Mouse (Mus musculus): ENCODE results near the gene Gsta3. TPM values are rescaled to one million over a fixed set of nuclear protein-coding genes. Genes with fewer than 3 reads are reported as not detected.
A peak's percentile ranks its signal among the peaks of the same experiment; 100 is the strongest.
"Not testable (repeated sequence)": the region's sequence is repeated elsewhere in the genome, so short reads cannot be mapped to it uniquely, and the experiment has no call there.

The Gsta3 gene
- polyA plus RNA-seq, 1 experiment from 2014 or later = 3.4 TPM

- ChIA-PET POLR2A (no interaction called here), CTCF (no interaction called here)
- H3K27me3 ChIP-seq = no peaks in the 10 kb centered on the region
- in situ Hi-C loops (cut with MboI; ENCODE audit: low pct_unique_long_range_greater_than_20kb) = no loop called here
- ATAC-seq = no peak
- TF ChIP-seq CTCF (IDR thresholded peaks at IDR 0.05) = no peak
- DNase-seq (ENCODE audit: low read depth, low spot score) = no peak
Measured at GRCm38 (mm10) chr1:21253303-21253650, 12.9 kb downstream of the Gsta3 start.

- no peak for DNase-seq (ENCODE audit: low read depth, low spot score)
- no peaks in the 10 kb centered on the region for H3K27me3 ChIP-seq
- ChIA-PET CTCF (no interaction called here), POLR2A (no interaction called here)
- in situ Hi-C loops (cut with MboI; ENCODE audit: low pct_unique_long_range_greater_than_20kb) = no loop called here
- TF ChIP-seq CTCF (IDR thresholded peaks at IDR 0.05) = no peak
- no peak for ATAC-seq
Measured at GRCm38 (mm10) chr1:21253856-21254255, 13.5 kb downstream of the Gsta3 start.

DNA sequence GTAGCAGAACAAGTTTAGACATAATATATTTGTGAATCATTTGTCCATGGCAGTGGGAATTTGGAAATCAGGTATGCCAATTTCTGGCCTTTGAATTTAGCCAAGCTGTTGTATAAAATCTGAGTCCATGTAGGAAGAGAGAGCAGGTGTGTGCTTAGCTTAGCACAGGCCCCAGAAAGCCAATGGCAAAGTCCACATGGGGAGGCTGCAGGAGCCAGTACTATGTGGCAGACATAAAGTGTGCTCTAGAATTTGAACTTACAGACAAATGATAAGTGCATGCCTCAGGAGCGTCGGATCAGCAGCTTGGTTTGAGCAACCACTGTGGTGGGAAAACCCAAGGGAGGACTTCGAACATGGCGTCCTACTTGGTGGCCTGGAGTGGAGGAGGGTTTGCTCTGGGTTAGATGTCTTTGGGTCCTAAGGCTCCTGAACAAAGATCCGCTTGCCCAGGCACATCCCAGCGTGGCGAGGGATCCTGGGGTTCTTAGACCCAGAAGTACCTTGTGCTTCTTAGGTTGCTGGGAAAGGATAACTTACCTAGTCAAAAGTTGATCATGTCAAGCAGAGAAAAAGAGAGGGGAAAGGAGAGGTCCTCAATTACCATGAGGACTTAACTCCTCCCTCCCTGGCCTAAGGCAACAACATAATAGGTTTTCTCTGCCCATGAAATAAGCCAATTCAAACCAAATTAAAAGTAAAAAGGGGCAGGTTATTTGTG, 15.4 kb downstream of the Gsta3 start:
- in situ Hi-C loops (cut with MboI; ENCODE audit: low pct_unique_long_range_greater_than_20kb) = no loop called here
- no peaks in the 10 kb centered on the region for H3K27me3 ChIP-seq
- ATAC-seq = no peak
- TF ChIP-seq CTCF (IDR thresholded peaks at IDR 0.05) = no peak
- CTCF ChIA-PET = interaction anchor here (1.3 kb wide), 1 partner anchor 17 kb away, joined by 3 read pairs; no protein-coding TSS in a partner anchor
- DNase-seq (ENCODE audit: low read depth, low spot score) = no peak
- POLR2A ChIA-PET = interaction anchor here (0.6 kb wide), 1 partner anchor 15 kb away, joined by 3 read pairs; no protein-coding TSS in a partner anchor

- TF ChIP-seq CTCF (IDR thresholded peaks at IDR 0.05) = no peak
- in situ Hi-C loops (cut with MboI; ENCODE audit: low pct_unique_long_range_greater_than_20kb) = no loop called here
- ChIA-PET CTCF (interaction anchor here (1.3 kb wide), 1 partner anchor 90 kb away, joined by 3 read pairs; no protein-coding TSS in a partner anchor), POLR2A (no interaction called here)
- H3K27me3 ChIP-seq = no peaks in the 10 kb centered on the region
- no peak for DNase-seq (ENCODE audit: low read depth, low spot score)
- ATAC-seq = no peak
Measured at GRCm38 (mm10) chr1:21256391-21256790, 16.0 kb downstream of the Gsta3 start.

- TF ChIP-seq CTCF (IDR thresholded peaks at IDR 0.05) = no peak
- CTCF ChIA-PET = interaction anchor here (1.3 kb wide), 1 partner anchor 90 kb away, joined by 3 read pairs; no protein-coding TSS in a partner anchor
- H3K27me3 ChIP-seq = no peaks in the 10 kb centered on the region
- in situ Hi-C loops (cut with MboI; ENCODE audit: low pct_unique_long_range_greater_than_20kb) = no loop called here
- POLR2A ChIA-PET = no interaction called here
- ATAC-seq = no peak
- DNase-seq (ENCODE audit: low read depth, low spot score) = no peak
Measured at GRCm38 (mm10) chr1:21256871-21257270, 16.5 kb downstream of the Gsta3 start.

DNA sequence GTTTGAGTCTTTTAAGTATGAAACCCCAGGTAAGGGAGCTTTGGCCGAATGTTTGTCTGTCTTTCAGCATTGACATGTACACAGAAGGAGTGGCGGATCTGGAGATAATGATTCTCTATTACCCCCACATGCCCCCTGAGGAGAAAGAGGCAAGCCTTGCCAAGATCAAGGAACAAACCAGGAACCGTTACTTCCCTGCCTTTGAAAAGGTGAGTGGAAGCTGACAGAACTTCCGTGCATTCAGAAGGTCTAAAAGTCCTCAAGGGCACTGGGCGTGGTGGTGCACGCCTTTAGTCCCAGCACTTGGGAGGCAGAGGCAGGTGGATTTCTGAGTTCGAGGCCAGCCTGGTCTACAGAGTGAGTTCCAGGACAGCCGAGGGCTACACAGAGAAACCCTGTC, 19.6 kb downstream of the Gsta3 start:
- in situ Hi-C loops (cut with MboI; ENCODE audit: low pct_unique_long_range_greater_than_20kb) = loop anchor here (5.0 to 10.0 kb wide), 3 partner anchors 43 to 325 kb away; partner anchors contain the start of gene Tmem14a
- DNase-seq (ENCODE audit: low read depth, low spot score); POLR2A ChIA-PET; H3K27me3 ChIP-seq; CTCF ChIA-PET; ATAC-seq: not testable (repeated sequence)

- H3K27me3 ChIP-seq = no peaks in the 10 kb centered on the region
- ChIA-PET CTCF (interaction anchor here (0.7 kb wide), 1 partner anchor 15 kb away, joined by 3 read pairs; no protein-coding TSS in a partner anchor), POLR2A (no interaction called here)
- ATAC-seq (no peak), DNase-seq (ENCODE audit: low read depth, low spot score) (no peak)
- in situ Hi-C loops (cut with MboI; ENCODE audit: low pct_unique_long_range_greater_than_20kb) = loop anchor here (5.0 to 10.0 kb wide), 3 partner anchors 45 to 328 kb away; partner anchors contain the start of gene Tmem14a
- TF ChIP-seq CTCF (IDR thresholded peaks at IDR 0.05) = no peak
Measured at GRCm38 (mm10) chr1:21262401-21262800, 22.0 kb downstream of the Gsta3 start.

DNA sequence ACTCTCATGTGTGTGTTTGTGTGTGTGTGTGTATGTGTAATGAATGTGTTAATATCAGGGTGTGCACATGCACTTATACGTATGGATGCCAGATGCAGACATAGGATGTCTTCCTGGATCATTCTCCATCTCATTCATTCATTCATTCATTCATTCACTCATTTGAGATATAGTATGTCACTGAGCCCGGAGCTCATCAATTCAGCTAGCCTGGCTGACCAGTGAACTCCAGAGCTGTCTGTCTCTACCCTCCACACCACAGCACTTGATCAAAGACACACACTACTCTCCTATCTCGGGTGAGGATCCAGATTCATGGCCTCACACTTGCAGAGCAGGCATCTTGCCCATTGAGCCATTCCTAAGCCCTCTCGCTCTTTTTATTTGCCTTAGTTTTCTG, 23.6 kb downstream of the Gsta3 start:
- no peak for TF ChIP-seq CTCF (IDR thresholded peaks at IDR 0.05)
- POLR2A ChIA-PET = no interaction called here
- H3K27me3 ChIP-seq = no peaks in the 10 kb centered on the region
- ATAC-seq = no peak
- in situ Hi-C loops (cut with MboI; ENCODE audit: low pct_unique_long_range_greater_than_20kb) = loop anchor here (5.0 to 10.0 kb wide), 3 partner anchors 47 to 329 kb away; partner anchors contain the start of gene Tmem14a
- DNase-seq (ENCODE audit: low read depth, low spot score) = no peak
- CTCF ChIA-PET = no interaction called here

- no peak for DNase-seq (ENCODE audit: low read depth, low spot score)
- H3K27me3 ChIP-seq = no peaks in the 10 kb centered on the region
- CTCF ChIA-PET = interaction anchor here (0.7 kb wide), 1 partner anchor 18 kb away, joined by 3 read pairs; no protein-coding TSS in a partner anchor
- TF ChIP-seq CTCF (IDR thresholded peaks at IDR 0.05) = no peak
- ATAC-seq = no peak
- in situ Hi-C loops (cut with MboI; ENCODE audit: low pct_unique_long_range_greater_than_20kb) = loop anchor here (5.0 to 10.0 kb wide), 3 partner anchors 47 to 330 kb away; partner anchors contain the start of gene Tmem14a
- POLR2A ChIA-PET = no interaction called here
Measured at GRCm38 (mm10) chr1:21264747-21265146, 24.4 kb downstream of the Gsta3 start.

DNA sequence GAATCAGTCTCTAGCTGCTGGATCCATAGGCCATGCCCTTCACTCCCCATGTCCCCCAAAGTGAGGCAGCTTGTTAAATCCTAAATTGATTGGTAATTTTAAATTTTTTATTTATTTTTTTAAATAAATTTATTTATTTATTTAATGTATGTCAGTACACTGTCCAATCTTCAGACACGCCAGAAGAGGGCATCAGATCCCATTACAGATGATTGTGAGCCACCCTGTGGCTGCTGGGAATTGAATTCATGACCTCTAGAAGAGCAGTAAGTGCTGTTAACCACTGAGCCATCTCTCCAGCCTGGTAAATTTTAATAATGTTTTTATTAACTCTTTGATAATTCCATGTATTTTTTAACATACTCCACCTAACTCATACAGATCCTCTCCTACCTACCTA, 26.4 kb downstream of the Gsta3 start:
- POLR2A ChIA-PET = no interaction called here
- CTCF ChIA-PET = interaction anchor here (1.5 kb wide), 1 partner anchor 48 kb away, joined by 4 read pairs; the partner anchor contains the start of gene Tmem14a
- in situ Hi-C loops (cut with MboI; ENCODE audit: low pct_unique_long_range_greater_than_20kb) = loop anchor here (10.0 kb wide), 1 partner anchor 332 kb away; no protein-coding TSS in a partner anchor
- peak; percentile 51 for TF ChIP-seq CTCF (IDR thresholded peaks at IDR 0.05)
- no peaks in the 10 kb centered on the region for H3K27me3 ChIP-seq
- DNase-seq (ENCODE audit: low read depth, low spot score) (no peak), ATAC-seq (no peak)

GRCm38 (mm10) chr1:21267466-21267865, 27.1 kb downstream of the Gsta3 start:
- POLR2A ChIA-PET = not testable (repeated sequence)

More at GRCm38 (mm10) chr1:21267466-21267865, 27.1 kb downstream of the Gsta3 start:
- not testable (repeated sequence) for ATAC-seq; H3K27me3 ChIP-seq; DNase-seq (ENCODE audit: low read depth, low spot score)
- CTCF ChIA-PET = interaction anchor here (0.8 to 1.0 kb wide), 2 partner anchors 26 to 49 kb away, joined by 3 to 5 read pairs; partner anchors contain the start of gene Tmem14a
- in situ Hi-C loops (cut with MboI; ENCODE audit: low pct_unique_long_range_greater_than_20kb) = loop anchor here (10.0 kb wide), 1 partner anchor 333 kb away; no protein-coding TSS in a partner anchor

Data from Patski (cell line).